Mouse (Mus musculus): ENCODE measurements around the gene Ehbp1.

Ehbp1 gene

GRCm38 (mm10) chr11:22050864-22051263 lies 291.2 kb downstream of the Ehbp1 start:
- DNase-seq = no peak

- no peak for DNase-seq
These were observed 302.2 kb downstream of the Ehbp1 start for GRCm38 (mm10) chr11:22039854-22040426.

GRCm38 (mm10) chr11:22034564-22035105 lies 307.5 kb downstream of the Ehbp1 start:
- DNase-seq = no peak

- DNase-seq = no peak
These were observed 308.5 kb downstream of the Ehbp1 start for GRCm38 (mm10) chr11:22033582-22033981.

GRCm38 (mm10) chr11:22020602-22021001 lies 321.5 kb downstream of the Ehbp1 start:
- DNase-seq = no peak

- no peak for DNase-seq
These were observed 324.6 kb downstream of the Ehbp1 start for GRCm38 (mm10) chr11:22017444-22017843.

- no peak for DNase-seq
These were observed 325.8 kb downstream of the Ehbp1 start for GRCm38 (mm10) chr11:22016341-22016740.

- no peak for DNase-seq
These were observed 333.3 kb downstream of the Ehbp1 start for GRCm38 (mm10) chr11:22008817-22009216.

- DNase-seq = no peak
These were observed 333.9 kb downstream of the Ehbp1 start for GRCm38 (mm10) chr11:22008129-22008596.

GRCm38 (mm10) chr11:22007781-22008110 lies 334.3 kb downstream of the Ehbp1 start:
- no peak for DNase-seq

GRCm38 (mm10) chr11:22007088-22007780 lies 334.9 kb downstream of the Ehbp1 start:
- DNase-seq = no peak

GRCm38 (mm10) chr11:22006471-22007087 lies 335.5 kb downstream of the Ehbp1 start:
- DNase-seq = no peak

GRCm38 (mm10) chr11:22005281-22005870 lies 336.7 kb downstream of the Ehbp1 start:
- no peak for DNase-seq

GRCm38 (mm10) chr11:22004331-22004841 lies 337.7 kb downstream of the Ehbp1 start:
- DNase-seq = no peak

- no peak for DNase-seq
These were observed 338.6 kb downstream of the Ehbp1 start for GRCm38 (mm10) chr11:22003341-22003981.

- DNase-seq = no peak
These were observed 339.2 kb downstream of the Ehbp1 start, which contains the start of gene Otx1 for GRCm38 (mm10) chr11:22002783-22003340. Gene Otx1 (minus strand): TSS chr11:22002897.

- no peak for DNase-seq
These were observed 339.9 kb downstream of the Ehbp1 start for GRCm38 (mm10) chr11:22002062-22002782.

- DNase-seq = no peak
These were observed 340.6 kb downstream of the Ehbp1 start for GRCm38 (mm10) chr11:22001321-22002061.

- DNase-seq = no peak
These were observed 341.6 kb downstream of the Ehbp1 start for GRCm38 (mm10) chr11:22000316-22001076.

Measured in thymus, postnatal 25 days (tissue).